Mouse (Mus musculus) forebrain, embryonic 15.5 days (tissue): ENCODE measurements around the gene Kif1bp. TPM values are rescaled to one million over a fixed set of nuclear protein-coding genes. Genes with fewer than 3 reads are reported as not detected.

Source experiments
- ATAC-seq: fragments of 200-750 bp; cut with Nextera tagmentation; replicated peaks from 2 replicates; pipeline ENCODE4 v1.8.0; 2017; ENCODE audit warnings: mild to moderate bottlenecking, moderate TSS enrichment, moderate library complexity
- H3K27ac ChIP-seq: fragments of 300-500 bp; sonication (generic); replicated peaks from 2 replicates; pipeline ENCODE4 v1.5.1; 2015; ENCODE audit warnings: mild to moderate bottlenecking, inconsistent platforms
- H3K27me3 ChIP-seq: fragments of 300-500 bp; sonication (generic); 2 replicates; pipeline ENCODE4 v1.6.1; 2015; ENCODE audit warnings: inconsistent platforms
- H3K36me3 ChIP-seq: fragments of 300-500 bp; sonication (generic); 2 replicates; pipeline ENCODE4 v1.6.1; 2015; ENCODE audit warnings: mild to moderate bottlenecking, inconsistent platforms
- H3K4me1 ChIP-seq: fragments of 300-500 bp; sonication (generic); 2 replicates; pipeline ENCODE4 v1.6.1; 2015; ENCODE audit warnings: inconsistent platforms
- H3K4me2 ChIP-seq: fragments of 300-500 bp; sonication (generic); replicated peaks from 2 replicates; pipeline ENCODE4 v1.6.1; 2015; ENCODE audit warnings: mild to moderate bottlenecking, inconsistent platforms
- H3K4me3 ChIP-seq: fragments of 300-500 bp; sonication (generic); 2 replicates; pipeline ENCODE4 v1.5.1; 2015; ENCODE audit warnings: mild to moderate bottlenecking, inconsistent platforms
- H3K9ac ChIP-seq: fragments of 300-500 bp; sonication (generic); replicated peaks from 2 replicates; pipeline ENCODE4 v1.6.1; 2015; ENCODE audit warnings: mild to moderate bottlenecking, inconsistent platforms
- H3K9me3 ChIP-seq: fragments of 300-500 bp; sonication (generic); 2 replicates; pipeline ENCODE4 v1.6.1; 2016; ENCODE audit warnings: inconsistent platforms
- WGBS: fragments of 180-500 bp; shearing (Covaris S2); methylation state at CpG from one replicate; pipeline ENCODE4 v1.1.7; 2015; ENCODE audit warnings: mixed read lengths; 5-methylcytosine and 5-hydroxymethylcytosine counted together
- polyA plus RNA-seq: library from polyadenylated mRNA; unstranded; fragments of >200 nt; fragmentation: Nextera tagmentation; extraction: Ambion mirVana; gene quantifications from 2 replicates; pipeline ENCODE4 v1.2.1, GENCODE M21; 2015

Kif1bp gene
- polyA plus RNA-seq, 1 experiment from 2014 or later = 76.0 TPM

- Histone ChIP-seq H3K4me3 (no peak overlapping the region), H3K36me3 (no peaks in the 10 kb centered on the region), H3K4me1 (no peaks in the 10 kb centered on the region), H3K9me3 (no peaks in the 10 kb centered on the region), H3K4me2 (no peak overlapping the region), H3K9ac (no peak overlapping the region), H3K27ac (no peak overlapping the region), H3K27me3 (no peaks in the 10 kb centered on the region)
- 82% methylated on average over 7 of the region's 7 CpGs for WGBS
- no peak for ATAC-seq
These were observed 27.4 kb downstream of the Kif1bp start for GRCm38 (mm10) chr10:62550787-62551300.

DNA sequence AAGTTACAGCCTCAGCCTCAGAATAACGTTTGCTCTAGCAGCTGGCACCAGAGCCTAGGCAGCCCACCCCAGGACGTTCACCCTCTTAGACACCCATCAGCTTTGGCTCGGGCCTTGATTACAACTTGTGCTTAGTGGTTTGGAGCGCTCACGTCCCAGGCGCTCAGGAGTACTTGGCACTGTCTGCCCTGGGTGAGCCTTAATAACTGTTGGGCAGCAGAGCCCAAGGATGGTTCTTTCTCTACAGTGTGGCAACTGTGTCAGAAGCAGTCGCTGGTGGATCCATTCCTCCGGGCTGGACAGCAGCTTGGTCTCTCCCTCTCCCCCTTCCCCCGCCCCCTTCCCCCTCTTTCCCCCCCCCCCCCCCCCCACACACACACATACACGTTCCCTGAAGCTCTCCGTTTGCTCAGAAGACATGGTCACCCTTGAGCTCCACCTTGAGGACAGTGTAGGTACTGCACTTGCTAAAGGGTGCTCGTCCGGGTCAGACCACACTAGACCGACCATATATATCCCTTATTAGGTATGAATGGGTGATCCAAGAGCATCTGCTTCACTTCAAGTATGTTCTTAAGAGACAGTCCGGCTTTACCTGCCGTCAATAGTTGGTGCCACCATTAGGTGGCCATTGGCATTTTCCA lies 28.6 kb downstream of the Kif1bp start:
- ATAC-seq = no peak

GRCm38 (mm10) chr10:62546441-62546840 lies 31.8 kb downstream of the Kif1bp start:
- no peaks in the 10 kb centered on the region for H3K36me3 ChIP-seq
- no peak overlapping the region for H3K4me3 ChIP-seq
- H3K4me2 ChIP-seq = no peak overlapping the region
- no peak overlapping the region for H3K27ac ChIP-seq
- no peaks in the 10 kb centered on the region for H3K9me3 ChIP-seq
- ATAC-seq = no peak
- 83% methylated on average over 10 of the region's 10 CpGs for WGBS
- no peaks in the 10 kb centered on the region for H3K27me3 ChIP-seq
- no peaks in the 10 kb centered on the region for H3K4me1 ChIP-seq
- no peak overlapping the region for H3K9ac ChIP-seq

More for the DNA sequence above, 28.6 kb downstream of the Kif1bp start:
- Histone ChIP-seq H3K9ac (no peak overlapping the region), H3K36me3 (no peaks in the 10 kb centered on the region), H3K4me1 (no peaks in the 10 kb centered on the region), H3K27me3 (no peaks in the 10 kb centered on the region), H3K4me2 (no peak overlapping the region), H3K27ac (no peak overlapping the region), H3K4me3 (no peak overlapping the region), H3K9me3 (no peaks in the 10 kb centered on the region)
- 30% methylated on average over 15 of the region's 16 CpGs for WGBS

GRCm38 (mm10) chr10:62545759-62546158 lies 32.5 kb downstream of the Kif1bp start:
- Histone ChIP-seq H3K9ac (no peak overlapping the region), H3K4me3 (no peak overlapping the region), H3K4me2 (no peak overlapping the region), H3K9me3 (no peaks in the 10 kb centered on the region), H3K4me1 (no peaks in the 10 kb centered on the region), H3K27ac (no peak overlapping the region), H3K27me3 (no peaks in the 10 kb centered on the region), H3K36me3 (no peaks in the 10 kb centered on the region)
- no peak for ATAC-seq

- no peak overlapping the region for H3K4me2 ChIP-seq
- H3K9ac ChIP-seq = no peak overlapping the region
- H3K4me1 ChIP-seq = no peaks in the 10 kb centered on the region
- H3K9me3 ChIP-seq = no peaks in the 10 kb centered on the region
- ATAC-seq = no peak
- no peak overlapping the region for H3K4me3 ChIP-seq
- no peaks in the 10 kb centered on the region for H3K27me3 ChIP-seq
- 89% methylated on average over 4 of the region's 4 CpGs for WGBS
- no peaks in the 10 kb centered on the region for H3K36me3 ChIP-seq
- no peak overlapping the region for H3K27ac ChIP-seq
These were observed 33.9 kb downstream of the Kif1bp start for GRCm38 (mm10) chr10:62544316-62544715.

DNA sequence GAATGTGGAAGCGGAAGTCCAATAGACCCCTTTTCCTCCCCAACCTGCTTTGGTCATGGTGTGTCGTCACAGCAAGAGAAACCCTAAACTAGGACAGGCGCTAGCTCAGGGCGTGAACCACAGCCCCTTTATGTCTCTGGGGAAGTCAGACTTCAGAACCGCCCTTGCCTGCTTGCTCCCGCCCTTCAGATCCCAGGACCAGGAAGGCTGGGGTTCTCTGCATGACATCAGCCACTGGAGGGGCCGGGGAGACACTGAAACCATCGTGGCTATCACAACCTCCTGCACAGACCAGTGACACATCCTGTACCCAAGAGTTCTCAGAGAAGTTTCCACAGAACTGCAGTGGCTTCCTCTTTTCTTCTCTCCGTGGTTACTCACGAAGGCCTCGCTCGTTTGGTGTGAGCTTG lies 34.9 kb downstream of the Kif1bp start:
- WGBS = 81% methylated on average over 12 of the region's 12 CpGs

DNA sequence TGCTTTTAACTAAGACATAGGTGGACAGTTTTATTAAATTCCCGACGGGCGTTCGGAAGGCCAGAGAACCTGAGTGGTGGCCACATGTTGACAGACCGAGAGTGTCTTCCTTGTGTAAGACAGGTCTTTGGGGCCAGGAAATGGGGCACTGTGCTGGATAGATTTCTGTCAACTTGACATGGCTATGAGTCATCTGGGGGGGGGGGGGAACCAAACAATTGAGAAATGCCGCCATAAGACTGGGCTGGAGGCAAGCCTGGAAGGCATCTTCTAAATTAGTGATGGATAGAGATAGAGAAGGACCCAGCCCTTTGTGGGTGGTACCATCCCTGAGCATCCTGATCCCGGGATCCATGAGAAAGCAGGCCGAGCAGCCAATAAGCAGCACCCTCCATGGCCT lies 35.3 kb downstream of the Kif1bp start:
- H3K9me3 ChIP-seq = no peaks in the 10 kb centered on the region
- H3K4me3 ChIP-seq = no peak overlapping the region
- ATAC-seq = no peak
- no peaks in the 10 kb centered on the region for H3K36me3 ChIP-seq
- H3K9ac ChIP-seq = no peak overlapping the region
- H3K27ac ChIP-seq = no peak overlapping the region
- H3K4me2 ChIP-seq = no peak overlapping the region
- H3K27me3 ChIP-seq = no peaks in the 10 kb centered on the region
- H3K4me1 ChIP-seq = no peaks in the 10 kb centered on the region
- WGBS = over 99% methylated on average over 8 of the region's 8 CpGs

More for the DNA sequence above, 34.9 kb downstream of the Kif1bp start:
- H3K9ac ChIP-seq = no peak overlapping the region
- H3K36me3 ChIP-seq = no peaks in the 10 kb centered on the region
- H3K27me3 ChIP-seq = no peaks in the 10 kb centered on the region
- no peaks in the 10 kb centered on the region for H3K9me3 ChIP-seq
- ATAC-seq = no peak
- H3K4me2 ChIP-seq = no peak overlapping the region
- H3K4me1 ChIP-seq = no peaks in the 10 kb centered on the region
- no peak overlapping the region for H3K4me3 ChIP-seq
- no peak overlapping the region for H3K27ac ChIP-seq

DNA sequence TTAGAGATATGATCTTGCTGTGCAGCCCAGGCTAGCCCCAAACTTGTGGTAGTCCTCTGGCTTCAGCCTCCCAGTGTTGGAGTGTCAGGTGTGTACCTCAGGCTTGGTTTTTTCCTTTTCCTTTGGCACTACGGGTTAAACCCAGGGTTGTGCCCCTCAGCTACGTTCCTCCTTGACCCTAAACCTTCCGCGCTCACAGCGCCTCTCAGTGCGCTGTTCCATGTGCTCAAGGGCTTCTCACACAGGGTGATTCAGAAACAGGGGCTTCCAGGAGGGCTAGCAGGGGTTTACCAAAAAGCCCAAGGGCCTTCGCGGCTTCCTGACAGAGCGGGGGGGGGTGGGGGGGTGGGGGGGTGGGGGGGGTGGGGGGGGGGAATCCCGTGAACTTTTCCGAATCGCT lies 35.8 kb downstream of the Kif1bp start:
- H3K27me3 ChIP-seq = no peaks in the 10 kb centered on the region
- H3K4me1 ChIP-seq = no peaks in the 10 kb centered on the region
- H3K36me3 ChIP-seq = no peaks in the 10 kb centered on the region
- ATAC-seq = no peak
- H3K9me3 ChIP-seq = no peaks in the 10 kb centered on the region
- H3K4me2 ChIP-seq = no peak overlapping the region
- 96% methylated on average over 12 of the region's 12 CpGs for WGBS
- H3K4me3 ChIP-seq = no peak overlapping the region
- H3K9ac ChIP-seq = no peak overlapping the region
- H3K27ac ChIP-seq = no peak overlapping the region

DNA sequence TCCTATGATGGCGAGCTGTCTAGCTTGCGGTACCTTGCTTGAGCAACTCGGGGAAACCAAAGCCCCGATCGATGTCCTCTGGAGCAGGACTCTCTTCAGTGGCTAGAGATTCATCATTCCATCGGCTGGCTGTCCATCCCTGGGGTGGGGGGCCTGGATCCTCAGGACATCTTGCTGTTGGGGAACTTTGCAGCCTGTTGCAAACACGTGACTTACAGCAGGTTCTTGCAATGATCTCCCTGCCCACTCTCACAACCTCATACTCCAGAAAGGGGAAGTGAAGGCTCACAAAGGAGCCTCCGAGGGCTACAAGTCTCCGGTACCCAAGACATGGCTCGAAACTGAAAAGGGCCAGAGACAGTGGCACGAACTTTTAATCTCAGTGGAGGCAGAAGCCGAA lies 36.8 kb downstream of the Kif1bp start:
- Histone ChIP-seq H3K4me3 (no peak overlapping the region), H3K9ac (no peak overlapping the region), H3K36me3 (no peaks in the 10 kb centered on the region), H3K4me2 (no peak overlapping the region), H3K4me1 (no peaks in the 10 kb centered on the region), H3K27ac (no peak overlapping the region), H3K27me3 (no peaks in the 10 kb centered on the region), H3K9me3 (no peaks in the 10 kb centered on the region)
- ATAC-seq = no peak
- WGBS = 96% methylated on average over 12 of the region's 12 CpGs

- 74% methylated on average over 3 of the region's 3 CpGs for WGBS
- no peak for ATAC-seq
- H3K4me2 ChIP-seq = no peak overlapping the region
These were observed 37.5 kb downstream of the Kif1bp start for GRCm38 (mm10) chr10:62540800-62541199.

DNA sequence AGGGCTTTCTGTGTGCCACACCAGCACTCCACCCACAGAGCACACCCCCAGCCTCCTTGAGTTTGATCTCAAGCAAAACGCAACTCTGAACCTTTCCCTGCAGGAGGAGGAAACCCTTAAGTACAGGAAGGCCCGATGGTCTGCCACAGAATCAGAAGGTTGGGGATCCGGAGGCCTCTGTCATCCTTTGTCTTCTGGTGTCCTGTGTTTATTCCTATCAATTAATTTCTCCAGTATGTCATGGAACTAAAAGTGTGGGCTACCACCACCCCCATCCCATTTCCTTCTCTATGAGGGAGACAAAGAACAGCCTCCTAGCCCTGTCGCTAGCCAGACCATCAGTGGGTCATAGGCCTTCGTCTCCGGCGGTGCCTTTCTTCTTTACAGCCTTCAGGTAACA lies 43.7 kb downstream of the Kif1bp start:
- Histone ChIP-seq H3K9me3 (no peaks in the 10 kb centered on the region), H3K9ac (no peak overlapping the region), H3K4me3 (no peak overlapping the region), H3K4me2 (no peak overlapping the region), H3K27me3 (no peaks in the 10 kb centered on the region), H3K4me1 (no peaks in the 10 kb centered on the region), H3K36me3 (no peaks in the 10 kb centered on the region), H3K27ac (no peak overlapping the region)
- WGBS = 86% methylated on average over 7 of the region's 7 CpGs
- ATAC-seq = no peak

More at GRCm38 (mm10) chr10:62540800-62541199, 37.5 kb downstream of the Kif1bp start:
- no peak overlapping the region for H3K4me3 ChIP-seq
- H3K36me3 ChIP-seq = no peaks in the 10 kb centered on the region
- H3K9me3 ChIP-seq = no peaks in the 10 kb centered on the region
- H3K27ac ChIP-seq = no peak overlapping the region
- no peaks in the 10 kb centered on the region for H3K4me1 ChIP-seq
- no peak overlapping the region for H3K9ac ChIP-seq
- no peaks in the 10 kb centered on the region for H3K27me3 ChIP-seq

DNA sequence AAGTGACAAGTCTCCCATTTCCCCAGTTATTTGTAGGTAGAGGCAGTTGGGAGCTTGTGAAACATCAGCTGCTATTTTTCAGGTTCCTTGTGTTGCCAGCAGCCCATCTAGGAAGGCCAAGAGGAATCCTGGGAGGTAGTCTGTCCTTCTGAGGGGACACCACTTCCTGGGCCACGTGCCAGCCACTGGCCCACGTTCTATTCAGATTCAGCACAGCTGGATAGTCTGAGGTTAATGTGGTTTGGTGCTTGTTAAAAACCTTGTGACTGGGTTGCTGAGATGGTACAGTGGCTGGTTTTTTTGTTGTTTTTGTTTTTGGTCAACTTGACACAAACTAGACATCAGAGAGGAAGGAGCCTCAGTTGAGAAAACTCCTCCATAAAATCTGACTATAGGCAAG lies 45.4 kb downstream of the Kif1bp start:
- Histone ChIP-seq H3K9ac (no peak overlapping the region), H3K27ac (no peak overlapping the region), H3K4me2 (no peak overlapping the region), H3K4me3 (no peak overlapping the region), H3K27me3 (no peaks in the 10 kb centered on the region), H3K4me1 (no peaks in the 10 kb centered on the region), H3K9me3 (no peaks in the 10 kb centered on the region), H3K36me3 (no peaks in the 10 kb centered on the region)
- no peak for ATAC-seq
- 28% methylated on average over 2 of the region's 2 CpGs for WGBS

- Histone ChIP-seq H3K27ac (no peak overlapping the region), H3K36me3 (no peaks in the 10 kb centered on the region), H3K9ac (no peak overlapping the region), H3K4me2 (no peak overlapping the region), H3K4me3 (no peak overlapping the region), H3K27me3 (no peaks in the 10 kb centered on the region), H3K9me3 (no peaks in the 10 kb centered on the region), H3K4me1 (no peaks in the 10 kb centered on the region)
- ATAC-seq = no peak
- 92% methylated on average over 9 of the region's 9 CpGs for WGBS
These were observed 48.1 kb downstream of the Kif1bp start for GRCm38 (mm10) chr10:62530183-62530582.
